Mouse (Mus musculus) kidney, postnatal 14 days (tissue): ENCODE results near the gene Cep83.

ENCODE experiments used
- DNase-seq: peaks from one replicate; pipeline ENCODE4 v3.0.0; 2022; ENCODE audit warnings: mixed read lengths

The Cep83 gene

DNA sequence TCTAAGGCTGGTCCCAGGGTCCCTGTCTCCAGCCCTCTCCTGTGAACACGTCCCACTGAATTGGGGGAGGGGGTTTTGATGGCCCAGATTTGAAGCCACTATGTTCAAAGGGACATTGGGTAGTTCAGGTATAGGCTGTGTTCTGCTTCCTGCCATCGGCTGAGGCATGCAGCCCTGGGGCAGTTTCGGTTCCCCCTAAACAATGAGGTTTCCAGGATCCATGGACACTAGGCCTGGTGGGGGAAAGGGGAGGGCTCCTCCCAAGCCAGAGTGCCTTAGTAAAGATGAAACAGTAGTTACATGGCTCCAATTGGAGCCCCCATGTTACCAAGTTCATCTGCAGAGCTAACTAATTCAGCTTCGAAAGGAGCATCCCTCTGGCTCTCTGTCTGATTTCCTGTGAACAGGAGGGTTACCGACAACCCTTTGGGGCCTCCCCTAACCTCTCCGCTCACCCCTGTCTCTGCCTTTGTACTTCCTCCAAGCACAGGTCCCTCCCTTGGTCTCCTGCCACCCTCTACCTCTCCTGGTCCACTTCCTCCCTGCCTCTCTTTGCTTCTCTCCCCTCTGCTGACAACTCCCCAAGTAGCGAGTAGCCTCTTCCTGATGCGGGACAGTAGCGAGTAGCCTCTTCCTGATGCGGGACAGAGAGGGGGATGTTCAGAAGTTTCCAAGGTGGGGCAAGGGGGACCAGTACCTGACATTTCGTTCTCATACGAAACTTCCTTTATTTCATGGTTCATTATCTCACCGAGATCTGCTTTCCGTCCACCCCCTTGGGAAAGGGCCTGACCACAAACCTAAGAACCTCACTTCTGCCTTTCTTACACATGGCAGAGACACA lies 139.7 kb downstream of the Cep83 start:
- DNase-seq, result no peak

DNA sequence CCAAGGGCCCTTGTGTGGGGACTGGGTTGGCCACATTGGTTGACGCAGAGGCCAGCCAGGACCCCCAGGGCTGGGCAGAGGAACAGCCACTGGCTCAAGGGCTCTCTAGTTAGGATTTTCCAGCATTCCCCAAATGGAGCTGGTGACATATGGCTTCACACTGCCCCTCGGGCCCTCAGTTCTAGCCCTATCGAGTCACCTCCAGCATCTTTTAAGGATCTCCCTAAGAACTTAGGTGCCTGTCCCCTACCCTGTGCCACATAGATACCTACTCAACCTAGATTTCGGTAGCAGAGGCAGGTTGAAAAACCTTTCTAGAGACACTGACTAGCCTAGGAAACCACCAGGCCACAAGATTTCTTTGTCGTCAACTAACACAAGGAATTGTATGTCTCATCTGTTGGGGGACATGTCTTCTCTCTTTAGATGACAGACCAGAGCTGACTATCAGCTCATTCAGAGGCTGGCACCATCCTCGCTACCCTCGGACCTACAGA lies 140.3 kb downstream of the Cep83 start:
- DNase-seq, result no peak

GRCm38 (mm10) chr10:94829407-94829806 lies 141.0 kb downstream of the Cep83 start:
- DNase-seq, result peak; percentile 87

- DNase-seq, result no peak
Measured at GRCm38 (mm10) chr10:94835874-94836273, 147.4 kb downstream of the Cep83 start.
